Mouse (Mus musculus) liver, embryonic 14 days (tissue): ENCODE measurements around the gene Zfp512b. TPM values are rescaled to one million over a fixed set of nuclear protein-coding genes. Genes with fewer than 3 reads are reported as not detected.

ENCODE experiments used
- polyA plus RNA-seq: library from polyadenylated mRNA; depleted of rRNA; stranded (reverse); fragments of >200 nt; gene quantifications from 2 replicates; pipeline ENCODE4 v1.2.3, GENCODE M21; 2012; rRNA removed

The Zfp512b gene
- 9.4 and 10.4 TPM in 2 replicates for polyA plus RNA-seq

GRCm38 (mm10) chr2:181592231-181593041, at the start of gene Zfp512b:
Zfp512b (minus strand) TSS chr2:181592803.

GRCm38 (mm10) chr2:181598454-181599351, 6.1 kb upstream of the Zfp512b start, which contains the start of gene Samd10:
Samd10 (minus strand) TSS chr2:181599212.

GRCm38 (mm10) chr2:181591528-181592085, 996 bp downstream of the Zfp512b start, which contains the start of gene Prpf6:
Prpf6 (plus strand) TSS chr2:181591868.

GRCm38 (mm10) chr2:181584411-181584942, 8.1 kb downstream of the Zfp512b start, which contains the start of gene Uckl1:
Uckl1 (minus strand) TSS chr2:181584892.

Other genes starting within 250 kb of the Zfp512b start
- 8.3 and 9.0 TPM in 2 replicates for gene Zgpat, start 227.9 kb downstream of the Zfp512b start, polyA plus RNA-seq
- gene Arfrp1, start 227.4 kb downstream of the Zfp512b start, polyA plus RNA-seq, result 22.0 and 23.4 TPM in 2 replicates
- gene Lime1, start 212.7 kb downstream of the Zfp512b start, polyA plus RNA-seq, result 9.8 and 9.9 TPM in 2 replicates
- 5.1 and 5.7 TPM in 2 replicates for gene Zbtb46, start 133.4 kb downstream of the Zfp512b start, polyA plus RNA-seq
- not detected in 2 replicates for gene Abhd16b, start 99.6 kb downstream of the Zfp512b start, polyA plus RNA-seq
- 37.2 and 38.2 TPM in 2 replicates for gene Tpd52l2, start 95.7 kb downstream of the Zfp512b start, polyA plus RNA-seq
- gene Dnajc5, start 72.3 kb downstream of the Zfp512b start, polyA plus RNA-seq, result 12.5 and 16.1 TPM in 2 replicates
- 30.4 and 33.8 TPM in 2 replicates for gene Uckl1, start 7.9 kb downstream of the Zfp512b start, polyA plus RNA-seq
- gene Prpf6, start 935 bp downstream of the Zfp512b start, polyA plus RNA-seq, result 16.7 and 17.2 TPM in 2 replicates
- 1.3 and 1.4 TPM in 2 replicates for gene Samd10, start 6.4 kb upstream of the Zfp512b start, polyA plus RNA-seq
- not detected in 2 replicates for gene Gm29797, start 64.2 kb upstream of the Zfp512b start, polyA plus RNA-seq
- gene Sox18, start 78.8 kb upstream of the Zfp512b start, polyA plus RNA-seq, result 3.7 and 5.7 TPM in 2 replicates
- 3.2 and 3.4 TPM in 2 replicates for gene Tcea2, start 87.5 kb upstream of the Zfp512b start, polyA plus RNA-seq
- gene Rgs19, start 101.2 kb upstream of the Zfp512b start, polyA plus RNA-seq, result 17.2 and 17.9 TPM in 2 replicates
- gene Lkaaear1, start 105.6 kb upstream of the Zfp512b start, polyA plus RNA-seq, result not detected in 2 replicates
- 0.07 and 0.15 TPM in 2 replicates for gene Oprl1, start 122.2 kb upstream of the Zfp512b start, polyA plus RNA-seq
- 0.01 and 0.02 TPM in 2 replicates for gene Myt1, start 170.5 kb upstream of the Zfp512b start, polyA plus RNA-seq
- 9.6 and 10.7 TPM in 2 replicates for gene Pcmtd2, start 245.1 kb upstream of the Zfp512b start, polyA plus RNA-seq